Mouse (Mus musculus): ENCODE results near the gene Sema5b.
"Not testable (repeated sequence)": the region's sequence is repeated elsewhere in the genome, so short reads cannot be mapped to it uniquely, and the experiment has no call there.

Gene Sema5b

GRCm38 (mm10) chr16:35549354-35549753 is 8.4 kb downstream of the Sema5b start:
- DNase-seq (ENCODE audit: low read depth, low spot score): no peak

GRCm38 (mm10) chr16:35555596-35556482 is 14.9 kb downstream of the Sema5b start:
- DNase-seq (ENCODE audit: low read depth, low spot score): no peak

- no peak for DNase-seq (ENCODE audit: low read depth, low spot score)
These were observed 16.1 kb downstream of the Sema5b start for GRCm38 (mm10) chr16:35557038-35557437.

- no peak for DNase-seq (ENCODE audit: low read depth, low spot score)
These were observed 20.6 kb downstream of the Sema5b start for GRCm38 (mm10) chr16:35561541-35561940.

- DNase-seq (ENCODE audit: low read depth, low spot score): no peak
These were observed 23.4 kb downstream of the Sema5b start for GRCm38 (mm10) chr16:35564246-35564905.

GRCm38 (mm10) chr16:35565601-35566000 is 24.7 kb downstream of the Sema5b start:
- DNase-seq (ENCODE audit: low read depth, low spot score): not testable (repeated sequence)

GRCm38 (mm10) chr16:35568225-35568880 is 27.4 kb downstream of the Sema5b start:
- no peak for DNase-seq (ENCODE audit: low read depth, low spot score)

GRCm38 (mm10) chr16:35569347-35569746 is 28.4 kb downstream of the Sema5b start:
- no peak for DNase-seq (ENCODE audit: low read depth, low spot score)

GRCm38 (mm10) chr16:35569758-35570157 is 28.8 kb downstream of the Sema5b start:
- no peak for DNase-seq (ENCODE audit: low read depth, low spot score)

GRCm38 (mm10) chr16:35570627-35571026 is 29.7 kb downstream of the Sema5b start:
- DNase-seq (ENCODE audit: low read depth, low spot score): no peak

GRCm38 (mm10) chr16:35573586-35573985 is 32.6 kb downstream of the Sema5b start:
- DNase-seq (ENCODE audit: low read depth, low spot score): no peak

- DNase-seq (ENCODE audit: low read depth, low spot score): no peak
These were observed 36.4 kb downstream of the Sema5b start for GRCm38 (mm10) chr16:35577181-35577941.

- no peak for DNase-seq (ENCODE audit: low read depth, low spot score)
These were observed 40.4 kb downstream of the Sema5b start for GRCm38 (mm10) chr16:35581299-35581698.

- DNase-seq (ENCODE audit: low read depth, low spot score): no peak
These were observed 42.7 kb downstream of the Sema5b start for GRCm38 (mm10) chr16:35583551-35584080.

GRCm38 (mm10) chr16:35585126-35585694 is 44.3 kb downstream of the Sema5b start:
- DNase-seq (ENCODE audit: low read depth, low spot score): no peak

GRCm38 (mm10) chr16:35587046-35587779 is 46.3 kb downstream of the Sema5b start:
- no peak for DNase-seq (ENCODE audit: low read depth, low spot score)

- DNase-seq (ENCODE audit: low read depth, low spot score): no peak
These were observed 47.0 kb downstream of the Sema5b start for GRCm38 (mm10) chr16:35587866-35588465.

- no peak for DNase-seq (ENCODE audit: low read depth, low spot score)
These were observed 47.8 kb downstream of the Sema5b start for GRCm38 (mm10) chr16:35588731-35589151.

GRCm38 (mm10) chr16:35591756-35592155 is 50.8 kb downstream of the Sema5b start:
- no peak for DNase-seq (ENCODE audit: low read depth, low spot score)

All from CD4-positive, CD25-positive, alpha-beta regulatory T cell, adult 2 months (primary cell).